Mouse (Mus musculus) stomach, embryonic 16.5 days (tissue): ENCODE results near the gene Ccdc115. TPM values are rescaled to one million over a fixed set of nuclear protein-coding genes. Genes with fewer than 3 reads are reported as not detected.

Experiments
- ATAC-seq: fragments of 200-750 bp; cut with Nextera tagmentation; 2 replicates; pipeline ENCODE4 v1.8.0; 2017; ENCODE audit warnings: moderate number of reproducible peaks, moderate TSS enrichment; ENCODE audit not compliant: insufficient read depth, low FRiP score
- H3K27ac ChIP-seq: fragments of 300-500 bp; sonication (generic); 2 replicates; pipeline ENCODE4 v1.5.1; 2014; ENCODE audit warnings: low read length
- H3K27me3 ChIP-seq: fragments of 300-500 bp; sonication (generic); 2 replicates; pipeline ENCODE4 v1.6.1; 2014; ENCODE audit warnings: low read length, control low read depth, mixed read lengths; ENCODE audit not compliant: control insufficient read depth, insufficient read depth
- H3K36me3 ChIP-seq: fragments of 300-500 bp; sonication (generic); 2 replicates; pipeline ENCODE4 v1.6.1; 2014; ENCODE audit warnings: low read length; ENCODE audit not compliant: control insufficient read depth, insufficient read depth
- H3K4me1 ChIP-seq: fragments of 300-500 bp; sonication (generic); 2 replicates; pipeline ENCODE4 v1.6.1; 2014; ENCODE audit warnings: low read length, control low read depth, mixed read lengths; ENCODE audit not compliant: control insufficient read depth, insufficient read depth
- H3K4me2 ChIP-seq: fragments of 300-500 bp; sonication (generic); 2 replicates; pipeline ENCODE4 v1.6.1; 2014; ENCODE audit warnings: low read depth, low read length, mixed read lengths
- H3K4me3 ChIP-seq: fragments of 300-500 bp; sonication (generic); replicated peaks from 2 replicates; pipeline ENCODE4 v1.5.1; 2014; ENCODE audit warnings: mild to moderate bottlenecking, low read length
- H3K9ac ChIP-seq: fragments of 300-500 bp; sonication (generic); 2 replicates; pipeline ENCODE4 v1.6.1; 2014; ENCODE audit warnings: low read length
- H3K9me3 ChIP-seq: fragments of 300-500 bp; sonication (generic); replicated peaks from 2 replicates; pipeline ENCODE4 v1.6.1; 2016; ENCODE audit warnings: low read length, control low read depth; ENCODE audit not compliant: control insufficient read depth
- WGBS: fragments of 180-500 bp; shearing (Covaris S2); extraction: QIAGEN DNeasy Blood & Tissue Kit; methylation state at CpG from one replicate; pipeline ENCODE4 v1.1.7; 2014; 5-methylcytosine and 5-hydroxymethylcytosine counted together
- polyA plus RNA-seq: library from polyadenylated mRNA; unstranded; fragments of >200 nt; fragmentation: Nextera tagmentation; extraction: Ambion mirVana; gene quantifications from 2 replicates; pipeline ENCODE4 v1.2.1, GENCODE M21; 2015

Gene Ccdc115
- 52.6 and 55.0 TPM in 2 replicates for polyA plus RNA-seq

DNA sequence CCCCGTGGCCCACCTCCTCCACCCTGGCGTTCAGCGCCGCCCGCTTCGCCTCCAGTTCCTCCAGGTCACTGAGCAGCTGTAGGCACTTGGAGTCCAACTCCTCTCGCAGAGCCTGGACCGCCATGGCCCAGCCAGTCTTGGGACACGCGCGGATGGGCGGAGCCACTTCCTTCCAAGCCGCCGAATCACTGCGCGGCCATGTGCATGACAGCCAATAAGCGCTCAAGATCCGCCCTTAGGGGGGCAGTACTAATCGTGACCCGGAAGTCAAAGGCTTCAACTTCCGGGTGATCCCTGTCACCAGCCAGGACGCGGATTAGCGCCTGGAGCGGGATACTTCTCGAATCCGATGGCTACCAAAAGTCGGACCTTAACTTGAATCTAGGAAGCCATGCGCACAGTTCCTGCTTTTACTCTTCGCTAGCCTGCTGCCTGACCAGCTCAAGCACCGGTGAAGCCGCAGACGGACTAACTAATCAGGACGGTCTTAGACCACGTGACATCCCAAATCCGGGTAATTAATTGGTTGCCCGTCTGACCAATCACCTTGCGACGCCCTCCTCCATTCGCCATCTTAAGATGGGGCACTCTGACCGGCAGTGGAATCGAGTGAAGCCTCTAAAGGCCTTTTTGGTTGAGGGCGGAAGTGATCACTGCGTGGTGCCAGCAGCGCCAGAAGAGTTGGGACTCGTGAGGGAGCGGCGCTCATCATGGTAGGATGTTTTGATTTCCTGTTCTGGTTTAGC lies at the start of gene Ccdc115, which contains the start of gene Imp4:
TSS of gene Ccdc115 (minus strand) at position 458 of the 746 bp plus-strand sequence.
TSS of gene Imp4 (plus strand) at position 637 of the 746 bp plus-strand sequence.
- peak; percentile 95 for ATAC-seq
- under 1% methylated on average over 48 of the region's 48 CpGs for WGBS
- Histone ChIP-seq H3K9me3 (no peaks in the 10 kb centered on the region), H3K9ac (peak within 1 kb of the TSS; percentile 73), H3K27me3 (no peaks in the 10 kb centered on the region), H3K4me3 (peak within 1 kb of the TSS; percentile 63), H3K36me3 (peaks cover 24% of the 10 kb centered on the region; the same call in 1 of the 2 replicates), H3K27ac (peak within 1 kb of the TSS; percentile 51), H3K4me1 (peaks cover 7% of the 10 kb centered on the region), H3K4me2 (peak within 1 kb of the TSS; percentile 82)

DNA sequence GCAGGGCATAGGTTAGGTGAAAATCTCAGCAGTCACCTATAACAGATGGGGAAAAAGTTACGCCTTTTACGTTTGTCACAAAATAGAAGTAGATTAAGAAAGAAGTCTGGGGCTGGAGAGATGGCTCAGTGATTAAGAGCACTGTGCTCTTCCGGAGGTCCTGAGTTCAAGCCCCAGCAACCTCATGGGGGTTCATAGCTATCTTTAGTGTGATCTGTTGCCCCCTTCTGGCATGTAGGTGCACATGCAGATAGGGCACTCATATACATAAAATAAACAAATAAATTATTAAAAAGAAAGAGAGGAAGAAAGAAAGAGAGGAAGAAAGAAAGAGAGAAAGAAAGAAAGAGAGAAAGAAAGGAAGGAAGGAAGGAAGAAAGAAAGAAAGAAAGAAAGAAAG lies 47.9 kb upstream of the Ccdc115 start:
- H3K4me2 ChIP-seq = no peak overlapping the region
- no peaks in the 10 kb centered on the region for H3K4me1 ChIP-seq
- no peak overlapping the region for H3K27ac ChIP-seq
- no peak for ATAC-seq
- no peak overlapping the region for H3K4me3 ChIP-seq
- no peaks in the 10 kb centered on the region for H3K27me3 ChIP-seq
- no peak overlapping the region for H3K9ac ChIP-seq
- no peaks in the 10 kb centered on the region for H3K36me3 ChIP-seq
- no peaks in the 10 kb centered on the region for H3K9me3 ChIP-seq
- WGBS = 92% methylated on average over 3 of the region's 3 CpGs

GRCm38 (mm10) chr1:34485461-34486188 lies 46.2 kb upstream of the Ccdc115 start:
- H3K27ac ChIP-seq = no peak overlapping the region
- H3K27me3 ChIP-seq = no peaks in the 10 kb centered on the region
- H3K9ac ChIP-seq = peak overlapping the region; percentile 28; the same call in 1 of the 2 replicates
- H3K4me1 ChIP-seq = no peaks in the 10 kb centered on the region
- H3K4me2 ChIP-seq = peak overlapping the region; percentile 46
- H3K4me3 ChIP-seq = peak overlapping the region; percentile 23
- 9% methylated on average over 25 of the region's 25 CpGs for WGBS
- H3K9me3 ChIP-seq = no peaks in the 10 kb centered on the region
- ATAC-seq = peak; percentile 50; the same call in 1 of the 2 replicates
- no peaks in the 10 kb centered on the region for H3K36me3 ChIP-seq

- Histone ChIP-seq H3K4me3 (no peak overlapping the region), H3K9ac (no peak overlapping the region), H3K9me3 (no peaks in the 10 kb centered on the region), H3K27ac (no peak overlapping the region), H3K4me1 (peaks cover under 1% of the 10 kb centered on the region; the same call in 1 of the 2 replicates), H3K27me3 (no peaks in the 10 kb centered on the region), H3K36me3 (no peaks in the 10 kb centered on the region), H3K4me2 (no peak overlapping the region)
- ATAC-seq = no peak
- 70% methylated on average over 10 of the region's 10 CpGs for WGBS
These were observed 45.0 kb upstream of the Ccdc115 start for GRCm38 (mm10) chr1:34484470-34484869.

GRCm38 (mm10) chr1:34481920-34482669 lies 42.6 kb upstream of the Ccdc115 start:
- H3K4me1 ChIP-seq = peaks cover 5% of the 10 kb centered on the region; the same call in 1 of the 2 replicates
- H3K27me3 ChIP-seq = no peaks in the 10 kb centered on the region
- ATAC-seq = no peak
- no peak overlapping the region for H3K4me2 ChIP-seq
- H3K9ac ChIP-seq = no peak overlapping the region
- no peaks in the 10 kb centered on the region for H3K36me3 ChIP-seq
- 39% methylated on average over 5 of the region's 5 CpGs for WGBS
- no peak overlapping the region for H3K27ac ChIP-seq
- H3K4me3 ChIP-seq = no peak overlapping the region
- H3K9me3 ChIP-seq = no peaks in the 10 kb centered on the region

- H3K4me2 ChIP-seq = no peak overlapping the region
- no peaks in the 10 kb centered on the region for H3K27me3 ChIP-seq
- no peak overlapping the region for H3K9ac ChIP-seq
- H3K27ac ChIP-seq = no peak overlapping the region
- H3K9me3 ChIP-seq = no peaks in the 10 kb centered on the region
- 62% methylated on average over 5 of the region's 5 CpGs for WGBS
- no peak for ATAC-seq
- H3K4me1 ChIP-seq = peaks cover 5% of the 10 kb centered on the region; the same call in 1 of the 2 replicates
- no peaks in the 10 kb centered on the region for H3K36me3 ChIP-seq
- no peak overlapping the region for H3K4me3 ChIP-seq
These were observed 41.3 kb upstream of the Ccdc115 start for GRCm38 (mm10) chr1:34480801-34481200.

DNA sequence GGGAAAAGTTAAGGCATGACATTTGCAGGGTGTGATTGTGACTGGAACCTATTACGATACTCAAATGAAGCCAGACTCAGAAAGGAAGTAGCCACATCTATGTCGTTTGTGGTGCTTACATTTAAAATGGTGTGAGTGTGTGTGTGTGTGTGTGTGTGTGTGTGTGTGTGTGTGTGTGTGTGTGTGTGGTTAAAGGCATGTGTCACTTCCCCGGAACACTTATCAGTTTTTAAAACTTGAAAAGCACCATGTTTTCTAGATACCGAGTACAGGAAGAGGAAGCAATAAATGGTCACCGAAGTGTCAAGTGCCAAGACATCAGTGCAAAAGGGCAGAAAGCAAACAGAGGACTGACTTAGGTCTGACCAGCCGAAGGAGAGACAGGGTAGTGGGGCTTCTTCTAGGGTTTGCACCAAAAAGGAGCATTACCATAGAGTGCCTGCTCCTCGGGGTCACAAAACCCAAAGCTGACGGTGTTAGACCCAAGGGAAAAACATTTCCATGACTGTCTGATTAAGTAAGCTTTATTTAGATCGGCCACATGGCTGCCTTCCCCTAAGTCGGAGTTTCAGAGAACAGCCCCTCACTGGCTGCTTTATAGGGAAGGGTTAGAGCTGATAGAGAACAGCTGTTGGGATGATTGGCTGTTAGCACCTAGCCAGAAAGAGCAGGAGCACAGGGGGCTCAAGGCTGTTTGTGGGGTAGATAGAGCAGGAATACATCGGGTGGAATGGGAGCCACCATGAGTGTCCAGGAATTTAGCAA lies 39.6 kb upstream of the Ccdc115 start:
- Histone ChIP-seq H3K4me2 (no peak overlapping the region), H3K4me3 (no peak overlapping the region), H3K9ac (no peak overlapping the region), H3K27me3 (no peaks in the 10 kb centered on the region), H3K9me3 (no peaks in the 10 kb centered on the region), H3K27ac (no peak overlapping the region), H3K4me1 (peaks cover 5% of the 10 kb centered on the region; the same call in 1 of the 2 replicates), H3K36me3 (no peaks in the 10 kb centered on the region)
- 40% methylated on average over 11 of the region's 11 CpGs for WGBS
- ATAC-seq = peak; percentile 29; the same call in 1 of the 2 replicates
